Mouse (Mus musculus) lung, postnatal 0 days (tissue): ENCODE results near the gene Nelfb. TPM values are rescaled to one million over a fixed set of nuclear protein-coding genes. Genes with fewer than 3 reads are reported as not detected.

ENCODE experiments used
- ATAC-seq: fragments of 200-750 bp; cut with Nextera tagmentation; 2 replicates; pipeline ENCODE4 v1.8.0; 2017; ENCODE audit warnings: moderate library complexity
- DNase-seq: peaks from one replicate; pipeline ENCODE4 v3.0.0-alpha.2; 2016; ENCODE audit warnings: low spot score
- H3K27ac ChIP-seq: fragments of 300-500 bp; sonication (generic); 2 replicates; pipeline ENCODE4 v1.5.1; 2014; ENCODE audit warnings: antibody characterized with exemption, mild to moderate bottlenecking, low read length, mixed read lengths
- H3K27me3 ChIP-seq: fragments of 300-500 bp; sonication (generic); replicated peaks from 2 replicates; pipeline ENCODE4 v1.6.1; 2014; ENCODE audit warnings: low read length, mixed read lengths; ENCODE audit not compliant: insufficient read depth
- H3K36me3 ChIP-seq: fragments of 300-500 bp; sonication (generic); 2 replicates; pipeline ENCODE4 v1.6.1; 2014; ENCODE audit warnings: low read length, mixed read lengths; ENCODE audit not compliant: insufficient read depth
- H3K4me1 ChIP-seq: fragments of 300-500 bp; sonication (generic); 2 replicates; pipeline ENCODE4 v1.6.1; 2014; ENCODE audit warnings: antibody characterized with exemption, low read depth, low read length, mixed read lengths; ENCODE audit not compliant: insufficient read depth
- H3K4me2 ChIP-seq: fragments of 300-500 bp; sonication (generic); replicated peaks from 2 replicates; pipeline ENCODE4 v1.6.1; 2014; ENCODE audit warnings: low read depth, mild to moderate bottlenecking, low read length, moderate library complexity, mixed read lengths
- H3K4me3 ChIP-seq: fragments of 300-500 bp; sonication (generic); 2 replicates; pipeline ENCODE4 v1.5.1; 2014; ENCODE audit warnings: low read depth, low read length
- H3K9ac ChIP-seq: fragments of 300-500 bp; sonication (generic); replicated peaks from 2 replicates; pipeline ENCODE4 v1.6.1; 2014; ENCODE audit warnings: low read depth, mild to moderate bottlenecking
- H3K9me3 ChIP-seq: fragments of 300-500 bp; sonication (generic); 2 replicates; pipeline ENCODE4 v1.6.1; 2016; ENCODE audit warnings: low read length, mixed read lengths
- CTCF ChIP-seq: IDR thresholded peaks from 2 replicates; pipeline ENCODE4 v1.5.1; 2016; ENCODE audit warnings: antibody characterized with exemption, mild to moderate bottlenecking
- EP300 ChIP-seq: IDR thresholded peaks from 2 replicates; pipeline ENCODE4 v1.6.1; 2016; ENCODE audit warnings: antibody characterized with exemption, mild to moderate bottlenecking, control low read depth
- WGBS: fragments of 180-500 bp; shearing (Covaris S2); extraction: QIAGEN DNeasy Blood & Tissue Kit; methylation state at CpG from one replicate; pipeline ENCODE4 v1.1.7; 2014; 5-methylcytosine and 5-hydroxymethylcytosine counted together
- polyA plus RNA-seq: library from polyadenylated mRNA; unstranded; fragments of >200 nt; fragmentation: Nextera tagmentation; extraction: Ambion mirVana; gene quantifications from 2 replicates; pipeline ENCODE4 v1.2.1, GENCODE M21; 2015

The Nelfb gene
- polyA plus RNA-seq, 1 experiment from 2014 or later: 74.0 TPM

DNA sequence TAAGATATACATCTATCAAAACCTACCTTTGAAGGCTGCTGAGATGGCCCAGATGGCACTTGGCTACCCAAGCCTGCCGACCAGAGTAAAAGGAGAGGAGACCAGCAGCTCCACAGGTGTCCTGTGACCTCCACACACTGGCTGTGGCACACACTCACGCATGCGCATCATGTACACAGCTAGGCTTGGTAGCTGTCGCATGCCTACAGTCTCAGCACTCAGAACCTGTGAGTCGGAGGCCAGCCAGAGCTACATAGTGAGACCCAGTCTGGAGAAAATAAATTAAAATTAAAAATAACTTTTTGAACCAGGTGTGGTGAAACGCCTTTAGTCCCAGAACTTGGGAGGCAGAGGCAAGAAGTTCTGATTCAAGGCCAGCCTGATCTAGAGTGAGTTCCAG, 23.4 kb downstream of the Nelfb start:
- no peak overlapping the region for H3K4me3 ChIP-seq
- H3K9me3 ChIP-seq: no peaks in the 10 kb centered on the region
- DNase-seq (no peak), ATAC-seq (no peak)
- no peak overlapping the region for H3K27ac ChIP-seq
- no peaks in the 10 kb centered on the region for H3K4me1 ChIP-seq
- WGBS: 85% methylated on average over 6 of the region's 6 CpGs
- 0 out of 2 replicates have a peak, but pooled peaks cover 4% of the 10 kb centered on the region for H3K27me3 ChIP-seq
- no peaks in the 10 kb centered on the region for H3K36me3 ChIP-seq
- TF ChIP-seq CTCF: no peak
- no peak for TF ChIP-seq EP300
- H3K9ac ChIP-seq: no peak overlapping the region
- H3K4me2 ChIP-seq: no peak overlapping the region

DNA sequence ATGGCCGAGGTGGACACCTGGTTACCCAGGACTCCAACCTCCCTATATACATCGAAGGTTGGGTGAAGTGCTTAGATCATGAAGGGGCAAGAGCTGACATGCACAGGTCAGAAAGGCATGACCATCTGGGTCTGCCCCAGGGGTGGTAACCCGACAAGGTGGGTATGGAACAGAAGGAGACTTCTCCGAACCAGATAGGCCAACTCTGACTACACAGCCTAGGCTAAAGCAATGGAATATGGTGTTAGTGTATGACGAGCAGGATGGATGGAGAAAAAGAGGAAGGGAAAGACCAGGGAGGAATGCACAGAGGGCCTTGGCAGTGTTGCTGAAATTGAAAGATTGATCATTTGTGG, 24.7 kb downstream of the Nelfb start:
- H3K27ac ChIP-seq: no peak overlapping the region
- H3K4me3 ChIP-seq: peak overlapping the region; percentile 31; the same call in 1 of the 2 replicates
- H3K4me1 ChIP-seq: no peaks in the 10 kb centered on the region
- H3K9me3 ChIP-seq: no peaks in the 10 kb centered on the region
- no peak overlapping the region for H3K9ac ChIP-seq
- peak overlapping the region; percentile 90 for H3K4me2 ChIP-seq
- WGBS: 40% methylated on average over 5 of the region's 5 CpGs
- ATAC-seq (no peak), DNase-seq (no peak)
- H3K36me3 ChIP-seq: no peaks in the 10 kb centered on the region
- TF ChIP-seq EP300 (no peak), CTCF (no peak)
- H3K27me3 ChIP-seq: 0 out of 2 replicates have a peak, but pooled peaks cover 4% of the 10 kb centered on the region

DNA sequence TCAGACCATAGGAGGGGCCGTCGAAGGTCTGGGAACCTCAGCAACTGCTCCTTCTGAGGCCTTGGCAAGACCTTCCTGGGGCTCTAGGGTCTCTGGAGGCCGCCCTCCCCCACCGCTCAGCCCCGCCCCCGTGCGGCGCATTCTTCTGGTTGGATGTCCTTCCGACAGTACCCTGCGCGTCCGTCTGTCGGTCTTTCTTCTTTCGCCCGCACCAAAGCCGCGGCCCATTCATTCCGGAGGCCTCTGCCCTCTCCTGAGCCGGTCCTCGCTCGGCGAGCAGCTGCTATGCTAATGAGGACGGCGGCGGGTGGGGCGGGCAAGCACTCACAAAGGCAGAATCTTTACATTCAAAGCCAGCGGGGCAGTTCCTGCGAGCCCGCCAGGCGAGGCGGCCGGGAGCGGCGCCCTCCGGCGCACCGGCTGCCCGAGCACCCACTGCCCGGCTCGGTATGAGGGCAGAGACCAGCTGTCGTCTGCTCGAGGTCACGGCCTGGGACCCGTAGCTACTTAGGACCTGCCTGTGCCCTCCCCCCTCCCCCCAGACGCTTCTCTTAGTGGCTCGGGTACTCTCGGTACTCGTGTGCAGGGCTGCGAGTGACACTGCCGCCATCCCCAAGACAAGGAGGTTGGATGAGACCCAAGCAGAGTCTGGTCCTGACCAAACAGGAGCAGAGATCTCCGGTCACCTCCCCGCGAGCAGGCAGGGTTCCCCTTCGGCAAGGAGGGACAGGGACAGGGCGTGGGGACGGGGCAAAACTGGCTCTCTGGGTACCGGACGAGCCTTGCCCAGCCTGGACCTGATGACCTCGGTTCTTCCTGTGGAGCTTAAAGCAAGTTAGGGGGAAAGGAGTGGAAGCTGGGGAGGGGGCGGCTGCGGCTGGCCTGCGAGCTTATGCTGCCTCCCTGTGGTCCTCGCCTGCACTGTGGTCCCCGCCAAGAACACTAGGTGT, 25.4 kb downstream of the Nelfb start:
- TF ChIP-seq CTCF (peak; percentile 67), EP300 (no peak)
- DNase-seq: peak; percentile 74
- Histone ChIP-seq H3K27ac (peak overlapping the region; percentile 58), H3K9me3 (no peaks in the 10 kb centered on the region), H3K36me3 (no peaks in the 10 kb centered on the region), H3K9ac (peak overlapping the region; percentile 35), H3K27me3 (0 out of 2 replicates have a peak, but pooled peaks cover 10% of the 10 kb centered on the region), H3K4me2 (peak overlapping the region; percentile 90), H3K4me3 (peak overlapping the region; percentile 31), H3K4me1 (no peaks in the 10 kb centered on the region)
- 1% methylated on average over 61 of the region's 64 CpGs for WGBS
- ATAC-seq: peak; percentile 61

DNA sequence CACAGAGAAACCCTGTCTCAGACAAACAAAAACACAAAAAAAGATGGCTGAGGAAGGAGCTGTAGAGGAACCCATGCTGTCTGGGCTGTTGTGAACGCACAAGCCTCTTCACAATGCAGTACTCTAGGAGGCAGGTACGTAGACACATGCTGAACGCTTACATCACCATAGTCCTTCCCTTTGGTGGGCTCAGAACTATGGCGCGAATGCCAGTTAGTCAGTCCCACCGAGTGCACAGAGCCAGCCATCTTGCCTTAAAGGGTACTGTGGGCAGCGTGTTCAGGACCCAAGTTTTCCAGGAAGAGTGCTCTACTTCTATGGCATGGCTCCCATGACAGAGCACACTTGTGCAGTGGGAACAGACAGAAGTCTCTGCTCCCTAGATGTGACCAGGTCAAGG, 26.8 kb downstream of the Nelfb start:
- Histone ChIP-seq H3K36me3 (no peaks in the 10 kb centered on the region), H3K4me1 (no peaks in the 10 kb centered on the region), H3K9me3 (no peaks in the 10 kb centered on the region), H3K9ac (no peak overlapping the region), H3K4me3 (no peak overlapping the region), H3K4me2 (no peak overlapping the region), H3K27ac (no peak overlapping the region), H3K27me3 (0 out of 2 replicates have a peak, but pooled peaks cover 15% of the 10 kb centered on the region)
- no peak for TF ChIP-seq EP300
- TF ChIP-seq CTCF: no peak
- no peak for ATAC-seq
- no peak for DNase-seq
- WGBS: 96% methylated on average over 7 of the region's 7 CpGs

DNA sequence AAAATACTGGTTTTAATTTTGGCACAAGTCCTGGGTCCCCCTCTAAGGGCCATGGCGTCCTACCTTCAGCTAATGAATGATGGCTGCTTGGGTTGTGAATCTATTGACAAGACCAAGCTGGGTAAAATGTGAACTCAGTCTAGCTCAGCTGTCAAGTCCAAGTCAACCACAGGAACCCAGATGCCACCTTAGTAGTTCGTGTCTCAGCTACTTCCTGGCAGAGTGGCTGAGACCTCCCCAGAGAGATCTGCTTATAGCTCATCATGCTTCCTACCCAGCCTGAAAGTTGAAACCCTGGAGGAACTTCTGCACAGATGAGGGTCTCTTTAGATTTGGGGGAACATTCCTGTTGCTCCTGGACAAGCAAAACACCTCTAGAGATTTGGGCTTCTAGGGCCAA, 28.0 kb downstream of the Nelfb start:
- ATAC-seq: no peak
- TF ChIP-seq EP300 (no peak), CTCF (no peak)
- H3K9ac ChIP-seq: no peak overlapping the region

DNA sequence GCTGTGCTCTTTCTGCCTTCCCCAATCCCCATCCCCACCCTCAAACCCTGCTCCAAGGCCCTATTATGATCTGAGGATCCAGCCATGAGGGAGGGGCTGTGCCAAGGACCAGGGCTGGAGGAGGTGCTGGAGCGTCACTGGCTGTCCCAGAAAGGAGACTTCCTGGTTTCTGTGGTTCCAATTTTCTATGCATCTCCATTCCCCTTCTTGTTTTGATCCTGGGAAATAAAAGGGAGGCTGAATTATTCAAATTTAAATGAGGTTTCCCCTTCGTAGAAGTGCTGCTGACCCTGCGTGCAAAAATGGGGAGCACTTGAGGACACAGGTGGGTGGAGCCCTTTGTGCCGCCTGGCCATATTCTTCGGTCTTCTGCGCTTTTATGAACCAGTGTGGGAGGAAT, 28.6 kb downstream of the Nelfb start:
- DNase-seq (no peak), ATAC-seq (no peak)
- Histone ChIP-seq H3K9me3 (no peaks in the 10 kb centered on the region), H3K36me3 (no peaks in the 10 kb centered on the region), H3K27ac (no peak overlapping the region), H3K27me3 (0 out of 2 replicates have a peak, but pooled peaks cover 16% of the 10 kb centered on the region), H3K4me1 (peaks cover 6% of the 10 kb centered on the region; the same call in 1 of the 2 replicates), H3K4me2 (peak overlapping the region; percentile 91), H3K4me3 (peak overlapping the region; percentile 63), H3K9ac (0 out of 2 replicates have a peak overlapping the region, but pooled peaks have one; percentile 16)
- TF ChIP-seq EP300 (no peak), CTCF (no peak)
- 26% methylated on average over 6 of the region's 6 CpGs for WGBS

More for the DNA sequence above, 28.0 kb downstream of the Nelfb start:
- Histone ChIP-seq H3K27me3 (0 out of 2 replicates have a peak, but pooled peaks cover 16% of the 10 kb centered on the region), H3K4me1 (no peaks in the 10 kb centered on the region), H3K9me3 (no peaks in the 10 kb centered on the region), H3K36me3 (no peaks in the 10 kb centered on the region), H3K4me3 (no peak overlapping the region), H3K4me2 (peak overlapping the region; percentile 91), H3K27ac (no peak overlapping the region)
- 66% methylated on average over 2 of the region's 2 CpGs for WGBS
- DNase-seq: no peak
